Mouse (Mus musculus) frontal cortex, adult 2 months (tissue): Measurements from ENCODE around the gene Slc25a51. TPM values are rescaled to one million over a fixed set of nuclear protein-coding genes. Genes with fewer than 3 reads are reported as not detected.

Experiments
- DNase-seq, 2 experiments: peaks; one replicate each; pipeline ENCODE4 v3.0.0; 2022; ENCODE audit warnings: low spot score in 1 of 2; ENCODE audit errors: extremely low spot score in 1 of 2
- polyA plus RNA-seq: library from polyadenylated mRNA; depleted of rRNA; stranded (reverse); fragments of >200 nt; gene quantifications from 2 replicates; pipeline ENCODE4 v1.2.3, GENCODE M21; 2012; rRNA removed

Slc25a51 gene
- 89.2 and 91.7 TPM in 2 replicates for polyA plus RNA-seq

DNA sequence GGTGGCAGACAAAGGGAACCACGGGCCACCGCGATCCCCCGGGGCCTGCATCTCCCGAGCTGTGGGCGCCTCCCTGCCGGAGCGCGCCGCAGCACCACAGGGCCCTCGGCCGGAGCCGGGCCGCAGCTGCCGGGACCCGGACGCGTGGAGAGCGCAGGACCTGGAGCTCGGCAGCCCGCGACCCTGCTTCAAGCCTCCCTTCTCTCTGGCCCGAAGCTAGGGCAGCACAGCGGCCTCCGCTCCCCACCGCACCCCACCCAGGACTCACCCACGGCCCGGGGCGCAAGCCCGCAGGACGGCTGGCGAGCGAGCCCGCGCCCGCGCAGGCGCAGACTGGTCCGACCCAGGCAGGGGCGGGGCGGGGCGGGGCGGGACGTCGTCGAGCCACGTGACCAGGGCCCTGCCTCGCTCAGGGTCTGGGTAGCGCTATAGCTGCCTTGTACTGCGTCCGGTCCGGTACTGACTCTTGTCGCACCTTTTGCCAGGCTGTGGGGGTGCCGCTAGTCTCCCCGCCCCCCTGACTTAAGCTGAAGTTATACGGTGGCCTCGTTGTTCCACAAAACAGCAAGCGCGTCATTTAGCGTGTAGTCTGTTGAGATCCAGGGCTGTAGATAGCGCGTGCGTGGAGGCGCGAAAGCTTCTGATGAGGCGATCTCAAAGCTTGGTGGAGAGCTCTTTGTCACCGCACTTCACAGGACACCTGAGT lies at the start of gene Slc25a51:
Gene Slc25a51, minus strand, starts transcription at position 340 of the 706 bp plus-strand sequence.
- DNase-seq: peak; percentile 78 to 87

DNA sequence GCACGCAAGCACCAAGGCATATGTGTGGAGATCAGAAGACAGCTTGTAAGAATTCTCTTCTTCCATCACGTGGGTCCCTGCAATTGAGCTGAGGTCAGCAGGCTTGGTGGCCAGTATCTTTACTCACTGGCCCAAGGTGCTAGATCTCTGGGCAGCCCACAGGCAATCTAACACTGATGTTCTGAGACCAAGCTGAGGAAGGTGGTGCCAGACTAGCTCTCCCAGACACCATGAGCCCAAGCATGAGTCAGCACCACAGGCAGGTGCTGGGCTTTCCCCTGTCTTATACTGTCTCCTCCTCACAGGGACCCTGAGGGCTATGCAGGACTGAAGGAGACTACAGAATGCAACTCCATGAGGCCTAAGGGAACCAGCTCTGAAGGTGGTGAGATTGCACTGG lies 49.0 kb upstream of the Slc25a51 start:
- DNase-seq: no peak

DNA sequence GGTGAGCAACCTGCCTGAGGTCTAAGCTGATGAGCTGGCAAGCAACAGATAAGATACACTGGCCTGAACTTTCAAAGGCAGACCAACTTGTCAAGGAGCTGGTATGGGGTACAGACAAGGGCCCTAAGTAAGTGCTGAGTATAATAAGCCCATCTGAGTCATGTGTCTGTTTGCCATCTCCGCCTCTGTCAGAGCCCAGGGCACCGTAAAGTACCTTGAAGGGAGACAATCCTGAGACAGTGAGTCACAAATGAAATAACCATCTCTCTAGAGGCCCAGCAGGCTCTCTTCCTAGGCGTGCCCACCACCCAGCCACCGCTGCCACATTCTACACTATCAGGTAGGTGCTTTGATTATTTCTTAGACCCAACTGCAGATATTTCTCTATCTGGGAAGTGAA lies 46.4 kb upstream of the Slc25a51 start:
- no peak for DNase-seq

DNA sequence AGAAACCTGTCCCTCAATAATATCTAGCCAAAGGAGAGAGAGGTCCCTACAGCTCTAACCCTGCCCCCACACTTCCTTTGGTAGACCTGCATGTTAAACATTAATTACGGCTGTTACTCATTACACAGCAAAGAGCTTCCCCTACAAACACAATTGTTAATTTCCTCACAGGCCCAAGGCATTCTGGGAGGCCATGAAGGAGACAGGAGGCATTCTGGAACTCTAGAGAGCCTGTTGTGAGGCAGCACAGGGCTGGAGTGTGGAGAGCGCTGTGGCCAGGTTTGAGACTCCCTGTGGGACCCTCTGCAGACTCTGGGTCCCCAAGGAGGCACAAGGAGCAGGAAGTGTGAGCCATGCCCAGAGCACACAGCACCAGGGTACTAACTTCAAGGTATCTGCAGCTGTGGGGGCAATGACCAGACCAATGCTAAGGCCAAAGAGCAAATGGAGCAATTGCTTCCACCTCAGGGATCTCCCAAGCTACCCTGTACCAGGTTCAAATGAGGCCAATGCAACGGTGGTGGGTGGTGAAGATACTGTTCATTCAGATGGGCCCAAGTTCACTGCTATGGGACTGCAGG lies 44.8 kb upstream of the Slc25a51 start:
- no peak for DNase-seq

DNA sequence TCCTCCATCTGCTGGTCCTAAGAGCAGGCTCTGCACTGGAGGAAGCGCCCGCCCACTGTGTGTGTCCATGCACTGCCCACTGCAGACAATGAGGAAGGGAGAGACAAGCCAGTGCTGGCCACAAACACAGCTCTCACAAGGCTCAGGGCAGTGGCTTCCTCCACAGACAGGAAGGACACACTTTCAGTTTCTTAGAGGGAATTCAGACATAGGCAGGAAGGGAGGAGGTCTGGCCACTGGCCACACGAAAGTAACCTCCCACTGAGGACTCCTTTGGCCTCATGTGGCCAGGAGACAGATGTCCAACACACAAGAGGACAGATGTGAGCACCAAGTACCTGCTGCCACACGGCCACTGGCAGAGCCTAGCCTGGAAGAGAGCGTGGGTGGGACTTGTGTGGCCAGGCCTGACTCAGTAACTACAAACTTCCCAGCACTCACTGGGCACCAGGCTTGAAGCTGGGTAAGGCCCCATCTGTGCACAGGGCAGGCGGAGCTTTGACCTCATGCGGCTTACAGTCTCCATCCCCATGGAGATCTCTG lies 44.1 kb upstream of the Slc25a51 start:
- DNase-seq: no peak

DNA sequence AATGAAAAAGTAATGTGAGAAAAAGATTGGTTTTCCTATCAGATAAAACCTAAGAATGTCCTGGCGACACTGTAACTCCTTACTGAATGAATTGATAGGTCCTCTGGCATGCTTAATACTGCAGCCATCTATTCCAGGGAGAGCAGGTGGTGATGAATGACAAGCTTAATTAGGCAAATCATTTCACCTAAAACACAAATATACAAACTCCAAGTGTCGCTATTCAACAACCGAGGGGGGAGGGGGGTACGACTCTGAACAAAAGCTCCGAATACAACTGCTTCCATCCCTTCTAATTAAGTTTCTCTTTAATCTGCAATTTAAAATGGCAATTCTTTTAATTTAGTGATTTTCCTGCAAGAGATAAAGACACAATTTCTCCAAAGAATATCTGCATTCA lies 40.4 kb upstream of the Slc25a51 start:
- no peak for DNase-seq

DNA sequence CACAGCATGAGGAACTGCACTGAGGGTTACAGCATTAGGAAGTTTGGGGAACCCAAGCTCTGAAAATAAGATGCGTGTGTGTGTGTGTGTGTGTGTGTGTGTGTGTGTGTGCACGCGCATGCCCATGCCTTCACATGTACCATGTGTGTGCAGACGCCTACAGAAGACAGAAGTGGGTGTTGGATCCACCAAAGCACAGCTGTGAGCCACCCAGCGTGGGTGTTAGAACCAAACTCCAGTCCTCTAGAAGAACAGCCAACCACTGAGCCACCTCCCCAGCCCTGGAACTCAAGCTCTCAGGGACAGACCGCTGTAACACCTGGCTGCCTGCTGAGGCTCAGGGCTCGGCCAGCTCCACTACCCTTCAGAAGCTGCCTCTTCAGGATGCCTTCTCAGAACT lies 39.9 kb upstream of the Slc25a51 start:
- no peak for DNase-seq

DNA sequence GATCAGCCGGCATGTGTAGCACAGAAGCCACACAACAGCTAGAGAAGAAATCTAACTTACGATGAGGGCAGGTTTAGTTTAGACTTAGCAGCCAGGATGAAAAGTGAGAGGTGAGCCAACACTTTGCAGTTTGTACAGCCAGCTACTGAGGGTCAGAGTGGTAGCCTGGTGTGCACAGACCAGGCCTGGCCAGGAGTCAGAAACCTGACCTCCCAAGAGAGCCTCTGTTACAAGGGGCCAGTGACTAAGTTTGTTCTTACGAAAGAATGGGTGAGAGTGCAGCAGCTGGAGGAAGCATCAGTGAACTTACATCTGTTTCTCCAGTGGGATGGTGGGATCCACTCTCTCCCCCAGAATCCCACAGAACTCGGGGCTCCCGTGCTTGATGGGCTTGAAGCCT lies 38.6 kb upstream of the Slc25a51 start:
- DNase-seq: no peak

DNA sequence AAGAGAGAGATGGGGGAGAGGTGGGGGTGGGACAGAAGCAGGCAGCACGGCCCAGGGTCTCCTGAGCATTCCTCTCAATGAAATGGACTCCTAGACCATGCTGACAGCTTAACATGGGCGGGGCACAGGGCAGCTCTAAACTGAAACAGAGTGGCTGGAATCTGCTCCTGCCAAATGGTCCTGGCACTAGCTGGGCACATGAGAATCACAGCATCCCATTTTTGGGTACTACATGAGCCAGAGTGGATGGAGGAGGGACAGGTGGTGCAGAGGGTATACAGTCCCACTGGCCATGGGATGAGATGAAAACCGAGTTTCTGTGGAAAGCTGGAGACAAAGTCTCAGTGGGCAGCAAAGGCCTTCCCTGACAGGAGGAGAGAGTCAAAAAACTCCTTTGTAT lies 36.7 kb upstream of the Slc25a51 start:
- DNase-seq: no peak

DNA sequence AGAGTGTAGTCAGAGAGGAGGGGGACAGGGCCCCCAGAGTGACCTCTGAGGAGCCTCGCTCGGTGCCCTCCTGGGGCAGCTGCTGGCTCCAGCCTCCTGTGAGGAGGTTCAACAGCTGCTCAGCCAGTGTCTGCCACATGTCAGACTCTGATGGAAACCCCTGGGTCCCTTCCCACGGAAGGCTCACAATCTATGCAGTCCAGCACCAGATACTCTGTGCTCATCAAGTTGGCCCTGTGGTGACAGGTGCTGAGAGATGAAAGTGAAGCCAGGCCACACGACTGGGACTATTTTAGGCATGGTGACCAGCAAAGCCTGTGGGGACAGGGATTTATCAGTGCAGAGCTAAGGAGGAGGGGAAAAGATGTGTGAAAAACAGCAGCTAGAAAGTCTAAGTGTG lies 36.2 kb upstream of the Slc25a51 start:
- no peak for DNase-seq

DNA sequence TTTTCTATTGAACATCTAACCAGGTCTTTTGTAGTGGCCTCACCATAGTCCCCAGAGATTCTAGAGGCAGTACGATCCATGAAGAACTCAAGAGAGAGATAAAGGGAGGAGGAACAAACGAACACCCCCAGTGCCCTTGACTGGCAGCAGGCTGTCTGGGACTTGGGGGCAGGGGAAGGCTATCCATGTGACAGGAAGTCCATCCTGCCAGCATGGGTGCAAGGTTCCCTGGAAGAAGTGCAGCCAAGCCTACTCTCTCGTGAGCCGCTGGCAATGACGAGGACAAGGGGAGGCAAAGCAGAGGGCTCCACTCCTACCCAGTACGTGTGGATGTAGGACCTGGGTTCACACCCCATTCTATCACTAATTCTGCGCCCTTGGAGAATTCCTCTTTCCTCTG lies 35.1 kb upstream of the Slc25a51 start:
- DNase-seq: no peak

DNA sequence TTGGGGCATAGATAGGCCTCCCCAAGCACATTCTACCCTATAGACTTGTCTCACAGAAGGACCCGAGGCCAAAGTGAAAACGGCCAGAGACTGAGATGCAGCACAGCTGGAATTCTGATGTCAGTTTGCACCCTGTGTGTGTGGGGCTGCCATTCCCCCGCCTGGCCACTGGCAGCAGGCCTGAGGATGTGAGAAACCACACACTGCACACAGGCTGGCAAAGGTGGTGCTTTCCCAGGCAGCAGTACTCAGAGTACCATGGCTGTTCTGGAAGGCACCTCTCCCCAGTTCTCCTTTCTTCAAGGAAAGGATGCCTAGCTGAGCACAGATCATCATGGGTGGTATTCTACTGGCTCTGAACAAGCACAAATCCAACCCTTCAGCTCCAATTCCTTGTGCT lies 33.7 kb upstream of the Slc25a51 start:
- no peak for DNase-seq

DNA sequence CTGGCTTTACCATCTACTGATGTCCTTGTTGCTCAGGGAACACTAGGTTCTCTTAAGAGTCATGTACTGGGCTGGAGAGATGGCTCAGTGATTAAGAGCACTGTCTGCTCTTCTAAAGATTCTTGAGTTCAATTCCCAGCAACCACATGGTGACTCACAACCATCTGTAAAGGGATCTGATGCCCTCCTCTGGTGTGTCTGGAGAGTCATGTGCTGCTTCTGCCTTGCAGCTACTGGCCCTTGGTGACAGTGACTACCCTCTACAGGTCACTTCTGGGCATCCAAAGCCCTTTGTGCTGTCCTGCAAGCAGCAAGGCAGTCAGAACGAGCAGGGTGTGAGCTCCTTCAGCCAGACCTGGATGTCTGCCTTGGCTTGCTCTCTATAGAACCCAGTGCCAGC lies 33.2 kb upstream of the Slc25a51 start:
- no peak for DNase-seq

DNA sequence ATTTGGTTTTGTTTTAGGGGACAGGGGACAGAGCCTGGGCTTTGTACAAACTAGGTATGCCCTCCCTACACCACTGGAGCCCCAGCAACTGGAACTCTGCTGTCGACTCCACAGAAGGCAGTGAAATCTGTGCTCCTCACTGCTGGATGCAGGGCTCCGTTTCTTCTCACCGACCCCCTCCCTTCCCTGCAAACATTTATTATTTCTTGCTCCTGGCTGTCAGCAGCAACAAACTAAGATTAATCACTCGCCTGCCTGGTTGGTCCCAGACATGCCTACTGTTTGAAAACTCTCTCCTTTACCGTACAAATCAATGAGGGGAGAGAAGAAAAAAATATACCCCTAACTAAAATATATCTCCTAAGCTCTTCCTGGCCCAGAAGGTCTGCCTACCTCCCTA lies 30.7 kb upstream of the Slc25a51 start:
- no peak for DNase-seq

DNA sequence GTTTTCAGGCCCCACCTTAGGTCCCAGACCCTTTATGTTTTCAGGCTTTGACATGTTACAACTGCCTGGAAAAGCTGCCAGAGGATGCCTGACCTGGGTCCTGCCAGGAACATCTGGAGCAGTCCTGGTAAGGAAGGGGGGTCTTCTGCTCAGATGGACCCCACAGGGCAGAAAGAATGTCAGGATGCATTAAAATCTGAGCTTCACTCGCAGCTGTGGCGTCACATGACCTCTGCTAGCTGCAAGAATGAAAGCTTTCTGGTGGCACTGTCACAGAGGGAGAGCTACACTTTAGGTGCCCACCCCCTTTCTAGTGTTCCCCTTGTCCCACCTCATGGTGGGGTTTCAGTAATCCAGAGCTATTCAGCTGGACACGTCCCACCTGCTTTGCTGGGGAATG lies 28.4 kb upstream of the Slc25a51 start:
- no peak for DNase-seq

DNA sequence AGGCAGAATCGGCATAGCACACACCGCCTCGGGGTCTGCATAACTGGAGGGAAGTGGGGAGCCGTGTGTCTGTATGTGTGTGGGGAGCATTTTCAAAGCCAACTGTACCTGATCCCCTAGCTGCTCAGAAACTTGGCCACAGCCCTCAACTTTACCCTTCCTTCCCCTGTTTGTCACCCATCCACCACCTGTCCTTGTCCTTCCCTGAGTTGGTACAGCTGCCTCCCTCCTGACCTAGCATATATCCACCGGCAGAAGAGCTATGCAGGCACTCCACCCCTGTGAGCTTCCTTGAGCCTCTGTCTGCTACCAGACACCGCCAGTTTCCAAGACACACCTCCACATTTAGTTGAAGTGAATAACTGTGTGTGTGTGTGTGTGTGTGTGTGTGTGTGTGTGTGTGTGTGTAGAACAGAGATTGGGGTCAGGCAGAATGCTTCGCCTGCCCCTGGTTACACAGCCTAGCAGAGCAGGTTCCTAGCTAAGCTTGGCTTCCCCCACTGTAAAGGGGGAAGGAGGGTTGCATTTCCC lies 27.9 kb upstream of the Slc25a51 start:
- DNase-seq: no peak

DNA sequence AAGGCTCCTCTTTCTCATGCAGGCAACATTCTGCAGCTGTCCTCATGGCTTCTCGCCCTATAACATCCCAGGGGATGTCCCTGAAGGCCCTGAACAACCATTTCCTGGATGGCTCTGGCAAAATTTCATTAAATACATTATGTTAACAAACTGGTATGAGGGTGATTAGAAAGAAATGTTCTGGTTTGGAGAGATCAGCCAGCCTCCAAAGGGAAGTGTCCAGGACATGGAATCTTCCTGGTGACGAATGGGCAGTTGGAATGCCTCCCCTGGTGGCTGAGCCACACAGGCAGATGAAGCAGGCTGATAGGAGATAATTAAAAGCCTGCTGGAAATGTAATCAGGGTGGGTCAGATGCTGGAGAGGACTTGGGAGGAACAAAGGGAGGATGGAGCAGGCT lies 27.3 kb upstream of the Slc25a51 start:
- DNase-seq: no peak

DNA sequence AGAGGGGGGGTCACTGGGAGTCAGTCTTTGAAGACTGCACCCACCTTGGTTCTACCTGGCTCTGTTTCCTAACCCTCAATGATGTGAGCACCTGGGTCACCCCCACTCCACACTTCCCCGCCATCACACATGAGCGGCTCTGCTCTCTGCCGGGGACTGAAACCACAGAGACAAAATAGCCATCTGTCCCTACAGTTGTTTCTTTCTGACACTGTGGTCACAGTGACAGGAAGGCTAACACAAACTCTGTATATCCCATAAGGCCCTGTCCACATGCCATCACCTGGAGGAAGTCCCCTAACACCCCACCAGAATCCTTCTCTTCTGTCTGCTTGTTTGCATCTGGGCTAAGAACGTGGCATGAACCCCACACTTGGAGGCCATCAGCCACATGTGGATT lies 26.1 kb upstream of the Slc25a51 start:
- DNase-seq: no peak

DNA sequence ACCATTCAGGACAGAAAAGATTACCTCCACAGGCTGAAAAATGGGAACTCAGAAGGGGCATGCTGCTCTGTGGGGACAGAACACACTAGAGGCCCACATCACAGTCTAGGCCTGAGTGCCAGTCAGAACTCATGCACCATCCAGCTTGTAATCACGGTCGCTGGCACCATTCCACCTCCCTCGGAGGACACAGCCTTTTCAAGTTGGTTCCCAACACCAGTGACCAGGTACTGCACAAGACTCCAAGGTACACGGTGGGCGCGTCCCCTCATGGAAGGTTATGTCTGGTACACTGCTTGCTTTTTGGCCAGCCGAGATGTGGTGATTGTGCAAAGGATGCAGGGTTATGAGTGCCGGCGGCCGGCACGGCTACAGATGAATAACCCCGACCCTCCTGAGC lies 25.5 kb upstream of the Slc25a51 start:
- no peak for DNase-seq

DNA sequence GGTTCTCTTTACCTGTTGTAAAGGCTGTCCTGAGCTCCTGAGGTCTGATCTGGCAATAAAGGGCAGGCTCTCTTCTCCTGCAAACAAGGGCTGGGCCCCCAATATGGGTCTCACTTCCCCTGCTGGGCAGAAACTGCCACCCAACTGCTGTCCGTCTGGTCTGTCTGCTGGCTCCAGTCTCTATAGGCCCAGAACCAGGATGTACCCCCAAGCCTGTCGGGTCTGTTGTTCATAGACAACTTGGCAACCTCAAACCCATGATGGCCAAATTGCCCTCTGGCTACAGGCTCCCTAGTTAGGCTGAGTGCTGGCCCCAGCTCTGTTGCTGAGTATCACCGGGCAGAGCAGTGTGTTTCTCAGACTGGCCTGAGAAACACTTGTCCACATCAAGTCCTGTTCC lies 23.2 kb upstream of the Slc25a51 start:
- no peak for DNase-seq

DNA sequence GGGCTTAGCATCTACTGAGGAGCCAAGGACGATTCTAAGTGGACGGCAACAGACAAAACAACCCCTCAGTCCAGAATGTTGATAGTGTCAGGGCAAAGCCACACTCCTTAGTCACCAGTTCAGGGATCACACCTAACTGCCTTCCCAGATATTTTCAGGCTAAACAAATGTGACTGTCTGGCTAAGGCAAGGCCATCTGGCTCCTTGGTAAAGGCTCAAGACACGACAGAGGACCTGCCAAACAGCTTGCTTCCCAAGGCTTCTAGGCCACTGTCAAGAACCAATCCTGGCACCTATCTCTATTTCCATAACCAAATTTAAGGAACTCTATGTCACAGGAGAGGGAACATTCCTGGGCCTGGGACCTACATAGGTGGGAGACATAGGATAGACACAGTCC lies 22.8 kb upstream of the Slc25a51 start:
- no peak for DNase-seq

DNA sequence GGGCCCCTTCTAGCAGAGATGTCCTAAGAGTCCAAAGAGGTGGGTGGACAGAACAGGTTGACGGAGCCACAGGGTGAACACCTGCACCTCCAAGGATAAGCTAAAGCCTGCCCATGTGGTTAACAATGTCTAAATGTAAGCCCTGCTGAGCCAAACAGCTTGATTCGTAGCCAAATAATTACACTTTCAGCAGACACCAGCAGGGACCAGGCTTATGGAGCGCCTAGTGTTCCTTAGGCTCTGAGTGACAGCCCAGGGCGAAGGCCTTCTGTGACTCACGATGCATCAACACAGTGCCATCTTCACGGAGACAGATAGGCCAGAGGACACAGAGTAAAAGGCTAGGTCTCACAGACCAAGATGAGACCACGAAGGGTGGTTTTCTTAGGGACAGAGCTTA lies 20.9 kb upstream of the Slc25a51 start:
- DNase-seq: no peak
